ENCODE assay signal across 9 mouse cellular contexts in the genomic region with DNA sequence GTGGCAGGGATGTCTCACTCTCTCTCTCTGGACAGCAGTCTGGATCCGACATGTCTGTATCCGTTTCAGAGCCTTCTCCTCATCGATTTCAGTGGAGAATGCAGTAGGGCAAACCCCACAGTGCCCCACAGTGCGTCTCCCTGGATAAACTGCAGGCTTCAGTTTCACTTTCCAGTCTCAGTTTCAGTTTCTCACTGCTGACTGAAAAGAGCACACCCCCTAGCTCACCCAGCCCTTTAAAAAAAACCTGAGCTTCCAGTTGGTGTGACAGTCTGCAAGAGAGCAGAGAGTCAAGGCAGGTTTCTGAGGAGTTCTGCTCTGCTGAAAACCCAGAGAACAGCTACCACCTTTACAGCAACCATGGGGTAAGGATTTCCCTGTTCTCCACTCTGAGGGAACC. TPM values are rescaled to one million over a fixed set of nuclear protein-coding genes. Genes with fewer than 3 reads are reported as not detected.
A peak's percentile ranks its signal among the peaks of the same experiment; 100 is the strongest.
DNase-seq lines count a peak whose midpoint lies in the region; ATAC-seq and TF ChIP-seq lines count a peak whose summit lies in the region.
"Had no signal": no experiment of that assay in that cellular context is flagged by ENCODE, and none has a peak within 500 bp of the region (broad histone marks: within the 10 kb centered on the region; RNA-seq: fewer than 3 reads in every experiment).

Ifit1bl2 (minus strand) TSS at position 121 of the 400 bp plus-strand sequence.
Ifit1 (plus strand) TSS at position 249 of the 400 bp plus-strand sequence.

- H3K4me1 ChIP-seq in heart, embryonic 11.5 days (ENCODE audit: control insufficient read depth, insufficient read depth, low read length), result no peaks in the 10 kb centered on the region
- H3K4me1 ChIP-seq in liver, postnatal 0 days (ENCODE audit: insufficient read depth), result peaks cover 21% of the 10 kb centered on the region
- H3K4me1 ChIP-seq: hindbrain, embryonic 15.5 days had no signal

- no peaks in the 10 kb centered on the region for H3K9me3 ChIP-seq in heart, embryonic 11.5 days (replicated peaks; ENCODE audit: control insufficient read depth, low read length)
- no peaks in the 10 kb centered on the region for H3K9me3 ChIP-seq in liver, postnatal 0 days (ENCODE audit: low read length)
- H3K9me3 ChIP-seq: hindbrain, embryonic 15.5 days had no signal

- no peak for TF ChIP-seq CTCF in liver, postnatal 0 days (IDR thresholded peaks at IDR 0.05; ENCODE audit: low read depth)

- H3K27ac ChIP-seq in heart, embryonic 11.5 days (ENCODE audit: low read depth, low read length), result no peak within 1 kb of the TSS
- H3K27ac ChIP-seq in liver, postnatal 0 days (ENCODE audit: low read depth), result peak within 1 kb of the TSS; percentile 22; the same call in 1 of the 2 replicates
- H3K27ac ChIP-seq: hindbrain, embryonic 15.5 days had no signal

- H3K9ac ChIP-seq in heart, embryonic 11.5 days (ENCODE audit: low read depth, low read length), result no peak within 1 kb of the TSS
- H3K9ac ChIP-seq in liver, postnatal 0 days (replicated peaks), result peak within 1 kb of the TSS; percentile 56
- H3K9ac ChIP-seq: hindbrain, embryonic 15.5 days had no signal

- peak; percentile 28 for DNase-seq in adrenal gland, adult 2 months
- DNase-seq in adrenal gland, postnatal 4 days (ENCODE audit: low spot score in 2 of 2), result no peak
- DNase-seq in A20 (ENCODE audit: low read depth, low spot score), result peak; percentile 55
- peak; percentile 40 for DNase-seq in liver, postnatal 0 days
- DNase-seq in thymus, postnatal 25 days, result peak; percentile 25
- DNase-seq in ovary, postnatal 10 days (ENCODE audit: low spot score), result no peak
- DNase-seq in cerebellum, adult 9-11 months, result no peak

- H3K4me3 ChIP-seq in heart, embryonic 11.5 days (ENCODE audit: low read depth, low read length), result no peak within 1 kb of the TSS
- peak within 1 kb of the TSS; percentile 48 for H3K4me3 ChIP-seq in liver, postnatal 0 days (ENCODE audit: low read depth, low read length)
- H3K4me3 ChIP-seq: hindbrain, embryonic 15.5 days had no signal

- no peak for ATAC-seq in heart, embryonic 11.5 days (replicated peaks; ENCODE audit: insufficient number of reproducible peaks, low FRiP score, low TSS enrichment)
- ATAC-seq in liver, postnatal 0 days, result peak; percentile 80

- WGBS in heart, embryonic 11.5 days (ENCODE audit: insufficient replicate concordance), result 29% methylated on average over 4 of the region's 4 CpGs
- WGBS in liver, postnatal 0 days (ENCODE audit: insufficient replicate concordance), result 13% methylated on average over 4 of the region's 4 CpGs

- H3K36me3 ChIP-seq in heart, embryonic 11.5 days (ENCODE audit: control insufficient read depth, insufficient read depth, low read length), result no peaks in the 10 kb centered on the region
- H3K36me3 ChIP-seq in liver, postnatal 0 days (replicated peaks; ENCODE audit: insufficient read depth, low read length), result no peaks in the 10 kb centered on the region
- H3K36me3 ChIP-seq: hindbrain, embryonic 15.5 days had no signal

- TF ChIP-seq EP300 in liver, postnatal 0 days (IDR thresholded peaks at IDR 0.05; ENCODE audit: low read depth), result no peak

- H3K4me2 ChIP-seq in heart, embryonic 11.5 days, result 0 out of 2 replicates have a peak within 1 kb of the TSS, but pooled peaks have one; percentile 1
- peak within 1 kb of the TSS; percentile 74 for H3K4me2 ChIP-seq in liver, postnatal 0 days (ENCODE audit: low read depth, low read length)
- H3K4me2 ChIP-seq: hindbrain, embryonic 15.5 days had no signal

- no peaks in the 10 kb centered on the region for H3K27me3 ChIP-seq in heart, embryonic 11.5 days (ENCODE audit: control insufficient read depth, insufficient read depth, low read length)
- no peaks in the 10 kb centered on the region for H3K27me3 ChIP-seq in liver, postnatal 0 days (ENCODE audit: insufficient read depth, low read length)
- H3K27me3 ChIP-seq: hindbrain, embryonic 15.5 days had no signal

RNA-seq across cellular contexts. Expression of gene Ifit1bl2, which starts in this region (rescaled TPM):
- under 1 TPM; 0.23 to 0.28 TPM for total RNA-seq in adrenal gland, adult 2 months (2021)
- 0.02 and 0.03 TPM in 2 replicates for polyA plus RNA-seq in adrenal gland, adult 2 months (2012; rRNA removed)
- total RNA-seq in adrenal gland, postnatal 4 days (2021), result under 1 TPM in 1 of 2 experiments, not detected in 1; 0.20 TPM
- 0.73 and 1.0 TPM in 2 replicates for polyA plus RNA-seq in heart, embryonic 11.5 days (2014; fragmentation: Nextera tagmentation; extraction: Ambion mirVana)
- polyA plus RNA-seq in liver, postnatal 0 days (2015; fragmentation: Nextera tagmentation; extraction: Ambion mirVana), result 0.12 and 0.15 TPM in 2 replicates

RNA-seq across cellular contexts. Expression of gene Ifit1, which starts in this region (rescaled TPM):
- total RNA-seq in adrenal gland, adult 2 months (2021), result 1 to 10 TPM; 4.3 to 4.8 TPM
- 2.0 and 2.1 TPM in 2 replicates for polyA plus RNA-seq in adrenal gland, adult 2 months (2012; rRNA removed)
- 1 to 10 TPM; 1.2 to 1.7 TPM for total RNA-seq in adrenal gland, postnatal 4 days (2021)
- polyA plus RNA-seq in heart, embryonic 11.5 days (2014; fragmentation: Nextera tagmentation; extraction: Ambion mirVana), result 0.11 and 0.44 TPM in 2 replicates
- 6.6 and 8.4 TPM in 2 replicates for polyA plus RNA-seq in liver, postnatal 0 days (2015; fragmentation: Nextera tagmentation; extraction: Ambion mirVana)

Comparison
In these comparisons a context has a peak if more than half of its experiments do, and no peak if none do; other contexts are left out.
1. DNase-seq: peak in adrenal gland, adult 2 months (single experiment), A20 (single experiment), liver, postnatal 0 days (single experiment) and thymus, postnatal 25 days (single experiment); none in adrenal gland, postnatal 4 days (0 of 2), ovary, postnatal 10 days (single experiment) and cerebellum, adult 9-11 months (single experiment).